Mouse (Mus musculus) ES-Bruce4 (cell line): Measurements from ENCODE around the gene Atp11a. TPM values are rescaled to one million over a fixed set of nuclear protein-coding genes. Genes with fewer than 3 reads are reported as not detected.

Source experiments
- H3K27ac ChIP-seq: 2 replicates; pipeline ENCODE4 v1.5.1; 2012; ENCODE audit warnings: low read length, inconsistent platforms; ENCODE audit not compliant: insufficient read depth
- H3K27me3 ChIP-seq: 2 replicates; pipeline ENCODE4 v1.6.1; 2012; ENCODE audit warnings: mild to moderate bottlenecking, low read length, inconsistent platforms; ENCODE audit not compliant: control insufficient read depth, poor library complexity, insufficient read depth, severe bottlenecking
- H3K36me3 ChIP-seq: 2 replicates; pipeline ENCODE4 v1.6.1; 2012; ENCODE audit warnings: inconsistent platforms, mild to moderate bottlenecking, low read length, moderate library complexity; ENCODE audit not compliant: control insufficient read depth, poor library complexity, insufficient read depth, severe bottlenecking
- H3K4me1 ChIP-seq: one replicate; pipeline ENCODE4 v1.8.1; 2011; ENCODE audit warnings: low read length; ENCODE audit not compliant: control insufficient read depth, insufficient read depth
- H3K4me3 ChIP-seq: 2 replicates; pipeline ENCODE4 v1.5.1; 2011; ENCODE audit warnings: low read depth, mild to moderate bottlenecking, low read length
- H3K9ac ChIP-seq: 2 replicates; pipeline ENCODE4 v1.6.1; 2012; ENCODE audit warnings: low read depth, mild to moderate bottlenecking, inconsistent platforms; ENCODE audit not compliant: poor library complexity, severe bottlenecking
- H3K9me3 ChIP-seq: replicated peaks from 2 replicates; pipeline ENCODE4 v1.6.1; 2012; ENCODE audit warnings: mild to moderate bottlenecking, low read length, inconsistent platforms; ENCODE audit not compliant: control insufficient read depth, poor library complexity, insufficient read depth, severe bottlenecking
- CTCF ChIP-seq: IDR thresholded peaks from one replicate; pipeline ENCODE4 v1.8.1; 2011; ENCODE audit warnings: low read depth, low read length
- EP300 ChIP-seq: IDR thresholded peaks from 2 replicates; pipeline ENCODE4 v1.6.1; 2011; ENCODE audit warnings: low read depth, low read length; ENCODE audit not compliant: insufficient read depth
- POLR2A ChIP-seq: IDR thresholded peaks from one replicate; pipeline ENCODE4 v1.8.1; 2011; ENCODE audit warnings: low read length; ENCODE audit not compliant: insufficient read depth
- polyA plus RNA-seq: library from polyadenylated mRNA; stranded (reverse); fragments of >200 nt; gene quantifications from 2 replicates; pipeline ENCODE4 v1.2.4, GENCODE M21; 2011; ENCODE audit warnings: low read depth; ENCODE audit not compliant: missing spikeins, insufficient read depth, insufficient read length

The Atp11a gene
- polyA plus RNA-seq, 1 experiment, result 58.5 TPM

DNA sequence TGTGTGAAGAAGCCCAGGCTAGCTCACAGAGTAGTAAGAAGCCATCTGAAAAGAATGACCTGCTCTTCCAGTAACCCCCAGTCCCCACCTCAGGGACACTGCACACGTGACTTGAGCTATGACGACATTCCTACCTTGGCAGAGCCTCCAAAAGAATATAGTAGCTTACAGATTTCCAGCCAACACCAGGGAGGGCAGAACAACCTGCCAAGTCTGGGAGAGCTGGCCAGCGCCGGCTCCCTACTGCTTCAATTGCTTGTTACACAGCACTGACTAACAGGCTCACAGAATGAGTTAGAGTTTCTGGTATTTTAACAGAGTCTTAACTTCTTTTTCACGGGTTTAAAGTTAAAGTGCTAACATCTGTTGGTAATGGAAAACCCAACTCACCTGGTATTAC is 2.7 kb upstream of the Atp11a start:
- Histone ChIP-seq H3K27ac (no peak overlapping the region), H3K9ac (no peak overlapping the region), H3K4me1 (peaks cover 2% of the 10 kb centered on the region), H3K9me3 (no peaks in the 10 kb centered on the region), H3K4me3 (no peak overlapping the region), H3K27me3 (no peaks in the 10 kb centered on the region; the same call in 1 of the 2 replicates), H3K36me3 (no peaks in the 10 kb centered on the region)
- no peak for TF ChIP-seq EP300
- no peak for TF ChIP-seq CTCF
- no peak for TF ChIP-seq POLR2A

DNA sequence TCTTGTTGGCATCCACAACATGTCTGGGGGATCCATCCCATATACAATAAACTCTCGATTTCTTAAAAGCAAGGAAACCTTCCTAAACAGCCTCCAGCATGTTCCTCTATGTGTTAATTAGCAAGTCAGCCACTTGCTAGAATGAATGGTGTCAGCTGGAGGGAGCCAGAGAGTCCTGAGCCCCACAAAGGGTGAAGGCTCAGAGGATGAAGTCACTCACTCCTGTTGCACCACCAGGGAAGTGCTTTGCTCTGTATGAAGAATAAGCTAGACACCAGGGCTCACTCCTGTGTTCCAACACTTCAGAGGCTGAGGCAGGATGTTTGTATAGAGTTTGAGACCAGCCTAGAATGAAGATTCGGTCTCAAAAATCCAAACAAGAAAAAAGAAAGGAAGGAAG is 1.5 kb upstream of the Atp11a start:
- no peaks in the 10 kb centered on the region; the same call in 1 of the 2 replicates for H3K27me3 ChIP-seq
- no peak overlapping the region for H3K27ac ChIP-seq
- H3K9me3 ChIP-seq, result no peaks in the 10 kb centered on the region
- no peak overlapping the region for H3K4me3 ChIP-seq
- peaks cover 2% of the 10 kb centered on the region for H3K4me1 ChIP-seq
- H3K36me3 ChIP-seq, result no peaks in the 10 kb centered on the region
- H3K9ac ChIP-seq, result no peak overlapping the region
- TF ChIP-seq POLR2A (no peak), EP300 (no peak), CTCF (peak; percentile 21)

DNA sequence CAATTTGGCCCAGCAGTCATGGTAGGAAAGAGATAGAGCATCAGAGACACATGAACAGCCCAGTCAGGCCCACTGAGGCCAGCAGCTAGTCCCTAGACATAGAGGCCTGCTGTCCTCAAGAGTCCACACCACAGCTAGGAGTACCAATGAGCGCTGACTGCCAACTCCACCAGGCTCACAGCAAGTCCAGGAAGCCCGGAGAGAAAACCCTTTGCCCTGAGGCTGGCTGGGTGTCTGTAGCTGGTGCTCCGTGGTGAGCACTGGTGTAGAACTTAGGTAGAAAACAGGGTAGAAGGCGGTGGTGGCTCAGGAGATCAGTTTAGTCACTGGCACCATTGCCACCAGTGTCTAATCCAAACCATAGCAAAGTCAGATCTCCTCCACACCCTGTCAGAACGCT is 988 bp upstream of the Atp11a start:
- Histone ChIP-seq H3K27ac (no peak overlapping the region), H3K4me3 (no peak overlapping the region)

DNA sequence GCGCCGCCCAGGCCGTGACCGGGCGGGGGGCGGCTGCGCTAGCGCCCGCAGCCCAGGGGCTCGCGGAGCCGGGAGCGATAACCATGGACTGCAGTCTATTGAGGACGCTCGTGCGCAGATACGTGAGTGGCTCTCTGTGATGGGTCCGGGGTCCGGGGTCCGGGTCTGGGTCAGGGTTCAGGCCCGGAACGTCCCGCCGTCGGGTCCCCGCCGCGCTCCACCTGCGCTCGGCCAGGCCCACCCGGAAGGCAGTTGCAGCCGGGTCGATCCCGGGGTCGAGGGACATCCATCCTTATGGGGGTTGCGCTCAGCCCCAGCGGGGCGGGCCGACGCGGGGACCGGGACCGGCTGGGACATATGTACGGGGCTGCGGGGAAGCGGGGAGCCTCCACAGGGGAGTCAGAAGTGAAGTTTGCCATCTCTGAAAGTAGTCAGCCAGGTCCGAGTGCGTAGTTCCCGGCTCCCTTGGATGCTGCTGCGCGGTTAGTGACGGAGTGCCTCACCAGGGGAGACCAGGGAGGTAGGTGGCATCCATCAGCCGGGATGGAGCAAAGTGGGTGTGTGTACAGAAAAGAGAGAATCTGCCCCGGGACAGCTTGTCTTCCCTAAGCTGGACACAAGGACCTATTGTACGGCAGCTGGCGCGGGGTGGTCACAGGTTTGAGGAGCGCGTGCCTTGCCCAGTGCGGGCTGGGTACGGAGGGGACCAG is 572 bp downstream of the Atp11a start:
- TF ChIP-seq POLR2A, result no peak
- TF ChIP-seq CTCF, result no peak
- no peak for TF ChIP-seq EP300
- Histone ChIP-seq H3K36me3 (no peaks in the 10 kb centered on the region), H3K27ac (no peak overlapping the region), H3K27me3 (no peaks in the 10 kb centered on the region; the same call in 1 of the 2 replicates), H3K4me1 (peaks cover 3% of the 10 kb centered on the region), H3K4me3 (peak overlapping the region; percentile 67), H3K9me3 (no peaks in the 10 kb centered on the region), H3K9ac (peak overlapping the region; percentile 95)

More for the DNA sequence above, 988 bp upstream of the Atp11a start:
- Histone ChIP-seq H3K27me3 (no peaks in the 10 kb centered on the region; the same call in 1 of the 2 replicates), H3K9me3 (no peaks in the 10 kb centered on the region), H3K9ac (no peak overlapping the region), H3K36me3 (no peaks in the 10 kb centered on the region), H3K4me1 (peaks cover 2% of the 10 kb centered on the region)
- no peak for TF ChIP-seq POLR2A
- TF ChIP-seq EP300, result no peak
- no peak for TF ChIP-seq CTCF

DNA sequence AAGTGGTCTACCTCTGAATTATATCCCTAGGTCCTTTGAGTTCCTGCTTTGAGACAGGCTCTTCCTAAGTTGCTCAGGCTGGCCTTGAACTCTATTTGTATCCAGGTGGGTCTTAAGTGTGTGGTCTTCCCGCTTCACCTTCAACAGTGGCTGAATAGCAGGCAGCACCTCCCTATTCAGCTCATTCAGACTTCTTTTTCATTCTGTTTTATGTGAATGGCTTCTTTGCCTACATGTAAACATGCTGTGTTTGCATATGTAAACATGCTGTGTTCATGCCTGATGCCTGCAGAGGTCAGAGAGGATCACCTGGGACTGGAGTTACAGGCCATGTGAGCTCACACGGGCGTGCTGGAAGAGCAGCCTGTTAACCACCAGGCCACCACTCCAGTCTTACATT is 3.1 kb downstream of the Atp11a start:
- no peak for TF ChIP-seq POLR2A
- peak; percentile 87; the same call in 1 of the 2 replicates for TF ChIP-seq EP300
- Histone ChIP-seq H3K9me3 (no peaks in the 10 kb centered on the region), H3K27me3 (no peaks in the 10 kb centered on the region; the same call in 1 of the 2 replicates), H3K4me1 (peaks cover 3% of the 10 kb centered on the region), H3K36me3 (no peaks in the 10 kb centered on the region), H3K9ac (no peak overlapping the region), H3K27ac (no peak overlapping the region), H3K4me3 (no peak overlapping the region)

DNA sequence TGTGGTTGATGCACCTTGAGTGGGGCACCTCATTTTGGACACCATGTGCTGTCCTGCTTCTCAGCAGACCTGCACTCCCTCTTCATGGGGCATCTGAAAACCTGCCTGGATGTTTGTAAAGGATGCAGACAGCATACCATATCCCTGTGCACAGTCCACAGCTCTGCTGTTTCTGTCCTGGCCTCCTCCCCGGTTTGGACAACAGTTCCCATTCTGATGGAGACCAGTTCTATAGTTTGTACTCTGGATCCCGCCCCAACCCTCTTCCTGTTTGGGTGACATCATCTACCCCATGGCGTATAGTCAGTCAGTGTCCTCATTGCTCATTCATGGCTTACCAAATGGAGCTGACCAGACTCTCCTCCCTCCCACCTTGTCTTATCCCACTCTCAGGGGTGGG is 5.1 kb downstream of the Atp11a start:
- Histone ChIP-seq H3K27ac (no peak overlapping the region), H3K9me3 (no peaks in the 10 kb centered on the region), H3K36me3 (no peaks in the 10 kb centered on the region), H3K27me3 (no peaks in the 10 kb centered on the region; the same call in 1 of the 2 replicates), H3K4me1 (peaks cover 2% of the 10 kb centered on the region), H3K4me3 (no peak overlapping the region), H3K9ac (no peak overlapping the region)
- TF ChIP-seq POLR2A (no peak), EP300 (no peak), CTCF (no peak)
